In genomic region chr8:123717516-123718490, GRCm38 (mm10) we compare ENCODE assay signal across 8 mouse cellular contexts.
DNase-seq lines count a peak whose midpoint lies in the region; ATAC-seq and TF ChIP-seq lines count a peak whose summit lies in the region.

No protein-coding gene starts in this region.

- H3K79me2 ChIP-seq in myocyte (ENCODE audit: control insufficient read depth, insufficient read depth) = no peaks in the 10 kb centered on the region

- peak overlapping the region; percentile 30; the same call in 1 of the 2 replicates for H3K9ac ChIP-seq in heart, embryonic 12.5 days

- H3K27me3 ChIP-seq in heart, embryonic 12.5 days (replicated peaks) = no peaks in the 10 kb centered on the region
- no peaks in the 10 kb centered on the region for H3K27me3 ChIP-seq in myocyte (ENCODE audit: control insufficient read depth, insufficient read depth, insufficient read length)

- WGBS in heart, embryonic 12.5 days = 50% methylated on average over 15 of the region's 15 CpGs

- no peak overlapping the region for H3ac ChIP-seq in myocyte (ENCODE audit: control insufficient read depth, insufficient read length)

- no peak overlapping the region; the same call in 1 of the 2 replicates for H3K4me2 ChIP-seq in heart, embryonic 12.5 days
- peak overlapping the region; percentile 60 for H3K4me2 ChIP-seq in myocyte (ENCODE audit: low read depth)

- no peaks in the 10 kb centered on the region for H3K36me3 ChIP-seq in heart, embryonic 12.5 days
- no peaks in the 10 kb centered on the region for H3K36me3 ChIP-seq in myocyte (ENCODE audit: control insufficient read depth, insufficient read depth)

- DNase-seq in cerebellum, adult 11-12 months = peak; percentile 6
- no peak for DNase-seq in cerebellum, postnatal 4 days (ENCODE audit: low spot score in 2 of 2)
- peak; percentile 94 for DNase-seq in Muller cell, postnatal 12 days (ENCODE audit: inconsistent ontology term)
- DNase-seq in kidney, postnatal 36 days = peak; percentile 51 to 69
- no peak for DNase-seq in B cell, adult 2 months
- no peak for DNase-seq in spleen, postnatal 36 days (ENCODE audit: low spot score in 2 of 2)

- H3K9me3 ChIP-seq in heart, embryonic 12.5 days (replicated peaks) = no peaks in the 10 kb centered on the region

- peaks cover 62% of the 10 kb centered on the region for H3K4me1 ChIP-seq in heart, embryonic 12.5 days (replicated peaks)

- peak; percentile 87 for ATAC-seq in heart, embryonic 12.5 days (ENCODE audit: insufficient number of reproducible peaks, low FRiP score)

- no peak for TF ChIP-seq POLR2A in myocyte (IDR thresholded peaks at IDR 0.05; ENCODE audit: insufficient read length, low read depth)

- no peak overlapping the region for H3K4me3 ChIP-seq in heart, embryonic 12.5 days
- no peak overlapping the region for H3K4me3 ChIP-seq in myocyte

- H3K27ac ChIP-seq in heart, embryonic 12.5 days (ENCODE audit: poor library complexity, severe bottlenecking) = peak overlapping the region; percentile 77

TF ChIP-seq in myocyte, 11 proteins besides CTCF, POLR2A, EP300 and RAD21:
- TF ChIP-seq USF1 (IDR thresholded peaks at IDR 0.05; ENCODE audit: low read depth) (no peak), CEBPB (IDR thresholded peaks at IDR 0.05; ENCODE audit: insufficient read depth, poor library complexity, severe bottlenecking) (0 out of 2 replicates have a peak, but pooled peaks have one; percentile 27)

Comparison
In these comparisons a context has a peak if more than half of its experiments do, and no peak if none do; other contexts are left out.
1. DNase-seq: peak in cerebellum, adult 11-12 months (single experiment), Muller cell, postnatal 12 days (single experiment) and kidney, postnatal 36 days (2 of 2); none in cerebellum, postnatal 4 days (0 of 2), B cell, adult 2 months (0 of 2) and spleen, postnatal 36 days (0 of 2).